Mouse (Mus musculus) stomach, embryonic 15.5 days (tissue): ENCODE data around the gene Map1b. TPM values are rescaled to one million over a fixed set of nuclear protein-coding genes. Genes with fewer than 3 reads are reported as not detected.

Source experiments
- ATAC-seq: fragments of 200-750 bp; cut with Nextera tagmentation; 2 replicates; pipeline ENCODE4 v1.8.0; 2017; ENCODE audit warnings: low read depth, moderate number of reproducible peaks, moderate TSS enrichment; ENCODE audit not compliant: insufficient read depth, low FRiP score
- H3K27ac ChIP-seq: fragments of 300-500 bp; sonication (generic); 2 replicates; pipeline ENCODE4 v1.5.1; 2015; ENCODE audit warnings: mild to moderate bottlenecking, inconsistent platforms
- H3K27me3 ChIP-seq: fragments of 300-500 bp; sonication (generic); replicated peaks from 2 replicates; pipeline ENCODE4 v1.6.1; 2015; ENCODE audit warnings: inconsistent platforms
- H3K36me3 ChIP-seq: fragments of 300-500 bp; sonication (generic); 2 replicates; pipeline ENCODE4 v1.6.1; 2015; ENCODE audit warnings: inconsistent platforms
- H3K4me1 ChIP-seq: fragments of 300-500 bp; sonication (generic); 2 replicates; pipeline ENCODE4 v1.6.1; 2015; ENCODE audit warnings: inconsistent platforms
- H3K4me2 ChIP-seq: fragments of 300-500 bp; sonication (generic); 2 replicates; pipeline ENCODE4 v1.6.1; 2015; ENCODE audit warnings: mild to moderate bottlenecking, inconsistent platforms
- H3K4me3 ChIP-seq: fragments of 300-500 bp; sonication (generic); replicated peaks from 2 replicates; pipeline ENCODE4 v1.5.1; 2015; ENCODE audit warnings: inconsistent platforms
- H3K9ac ChIP-seq: fragments of 300-500 bp; sonication (generic); 2 replicates; pipeline ENCODE4 v1.6.1; 2015; ENCODE audit warnings: inconsistent platforms
- H3K9me3 ChIP-seq: fragments of 300-500 bp; sonication (generic); 2 replicates; pipeline ENCODE4 v1.6.1; 2016; ENCODE audit warnings: inconsistent platforms
- WGBS: fragments of 180-500 bp; shearing (Covaris S2); methylation state at CpG from one replicate; pipeline ENCODE4 v1.1.7; 2015; 5-methylcytosine and 5-hydroxymethylcytosine counted together
- polyA plus RNA-seq: library from polyadenylated mRNA; unstranded; fragments of >200 nt; fragmentation: Nextera tagmentation; extraction: Ambion mirVana; gene quantifications from 2 replicates; pipeline ENCODE4 v1.2.1, GENCODE M21; 2015

The Map1b gene
- polyA plus RNA-seq, 1 experiment from 2014 or later, result 131 TPM

DNA sequence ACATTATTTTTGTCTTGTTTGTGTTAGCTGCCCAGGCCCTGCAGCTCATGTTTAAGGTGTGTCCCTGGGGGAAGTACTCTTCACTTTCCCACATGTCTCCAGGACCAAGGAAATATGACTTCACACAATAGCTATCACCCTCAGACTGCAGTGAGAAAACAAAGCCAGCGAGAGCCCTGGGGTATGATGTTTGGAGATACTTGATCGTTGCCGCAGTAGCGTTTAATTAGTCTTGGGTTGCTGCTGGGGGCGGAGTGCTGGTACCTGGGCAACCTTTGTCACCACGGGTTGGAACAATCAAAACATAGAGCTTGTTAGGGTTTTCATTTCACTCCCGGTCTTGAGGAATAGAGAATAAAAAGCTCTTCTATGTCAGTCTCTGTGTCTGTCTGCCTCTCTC lies 14.9 kb downstream of the Map1b start:
- Histone ChIP-seq H3K27me3 (no peaks in the 10 kb centered on the region), H3K9me3 (no peaks in the 10 kb centered on the region), H3K27ac (no peak overlapping the region), H3K4me1 (peaks cover 4% of the 10 kb centered on the region; the same call in 1 of the 2 replicates), H3K4me2 (no peak overlapping the region), H3K9ac (no peak overlapping the region), H3K36me3 (no peaks in the 10 kb centered on the region), H3K4me3 (no peak overlapping the region)
- no peak for ATAC-seq
- 48% methylated on average over 7 of the region's 7 CpGs for WGBS

- Histone ChIP-seq H3K27ac (no peak overlapping the region), H3K9ac (no peak overlapping the region), H3K36me3 (no peaks in the 10 kb centered on the region), H3K27me3 (no peaks in the 10 kb centered on the region), H3K9me3 (no peaks in the 10 kb centered on the region), H3K4me3 (no peak overlapping the region), H3K4me1 (peaks cover 4% of the 10 kb centered on the region; the same call in 1 of the 2 replicates), H3K4me2 (no peak overlapping the region)
- no peak for ATAC-seq
- WGBS, result 67% methylated on average over 3 of the region's 3 CpGs
Measured at GRCm38 (mm10) chr13:99500609-99501008, 15.7 kb downstream of the Map1b start.

DNA sequence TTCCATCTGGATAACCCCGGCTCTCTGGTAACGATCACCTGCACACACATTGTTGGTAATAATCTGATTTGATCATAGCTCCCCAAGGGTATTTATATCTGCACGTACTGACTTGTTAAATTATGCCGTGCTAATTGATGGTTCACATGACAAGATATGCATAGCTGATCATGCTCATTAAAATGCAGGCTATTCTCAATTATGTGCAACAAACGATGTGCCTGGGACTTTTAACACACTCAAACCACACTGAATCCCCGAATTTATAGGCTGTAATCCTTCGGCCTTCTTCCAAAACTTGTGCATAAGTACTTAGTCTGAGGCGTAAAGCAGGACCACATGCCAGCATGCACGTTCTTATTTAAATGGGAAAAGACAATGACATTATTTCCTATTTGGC lies 16.6 kb downstream of the Map1b start:
- no peaks in the 10 kb centered on the region for H3K9me3 ChIP-seq
- WGBS, result 83% methylated on average over 9 of the region's 9 CpGs
- H3K27ac ChIP-seq, result no peak overlapping the region
- no peak overlapping the region for H3K4me3 ChIP-seq
- no peak overlapping the region for H3K4me2 ChIP-seq
- peaks cover 4% of the 10 kb centered on the region; the same call in 1 of the 2 replicates for H3K4me1 ChIP-seq
- no peaks in the 10 kb centered on the region for H3K36me3 ChIP-seq
- ATAC-seq, result no peak
- H3K9ac ChIP-seq, result no peak overlapping the region
- no peaks in the 10 kb centered on the region for H3K27me3 ChIP-seq

- no peak overlapping the region for H3K27ac ChIP-seq
- WGBS, result 87% methylated on average over 7 of the region's 7 CpGs
- ATAC-seq, result no peak
Measured at GRCm38 (mm10) chr13:99496106-99496505, 20.2 kb downstream of the Map1b start.

GRCm38 (mm10) chr13:99494416-99494815 lies 21.9 kb downstream of the Map1b start:
- Histone ChIP-seq H3K36me3 (no peaks in the 10 kb centered on the region), H3K4me3 (no peak overlapping the region), H3K27ac (no peak overlapping the region), H3K27me3 (no peaks in the 10 kb centered on the region), H3K9me3 (no peaks in the 10 kb centered on the region), H3K4me1 (peaks cover 5% of the 10 kb centered on the region; the same call in 1 of the 2 replicates), H3K9ac (no peak overlapping the region), H3K4me2 (no peak overlapping the region)
- WGBS, result 90% methylated on average over 10 of the region's 10 CpGs
- ATAC-seq, result no peak

More at GRCm38 (mm10) chr13:99496106-99496505, 20.2 kb downstream of the Map1b start:
- no peak overlapping the region for H3K4me3 ChIP-seq
- peaks cover 5% of the 10 kb centered on the region; the same call in 1 of the 2 replicates for H3K4me1 ChIP-seq
- no peak overlapping the region for H3K4me2 ChIP-seq
- H3K36me3 ChIP-seq, result no peaks in the 10 kb centered on the region
- H3K27me3 ChIP-seq, result no peaks in the 10 kb centered on the region
- H3K9me3 ChIP-seq, result no peaks in the 10 kb centered on the region
- no peak overlapping the region for H3K9ac ChIP-seq

GRCm38 (mm10) chr13:99493304-99493904 lies 22.9 kb downstream of the Map1b start:
- 87% methylated on average over 5 of the region's 5 CpGs for WGBS
- no peak overlapping the region for H3K4me3 ChIP-seq
- no peak overlapping the region for H3K4me2 ChIP-seq
- no peaks in the 10 kb centered on the region for H3K9me3 ChIP-seq
- ATAC-seq, result no peak
- H3K4me1 ChIP-seq, result peaks cover 5% of the 10 kb centered on the region; the same call in 1 of the 2 replicates
- H3K27ac ChIP-seq, result no peak overlapping the region; the same call in 1 of the 2 replicates
- H3K36me3 ChIP-seq, result no peaks in the 10 kb centered on the region
- no peaks in the 10 kb centered on the region for H3K27me3 ChIP-seq
- no peak overlapping the region for H3K9ac ChIP-seq

DNA sequence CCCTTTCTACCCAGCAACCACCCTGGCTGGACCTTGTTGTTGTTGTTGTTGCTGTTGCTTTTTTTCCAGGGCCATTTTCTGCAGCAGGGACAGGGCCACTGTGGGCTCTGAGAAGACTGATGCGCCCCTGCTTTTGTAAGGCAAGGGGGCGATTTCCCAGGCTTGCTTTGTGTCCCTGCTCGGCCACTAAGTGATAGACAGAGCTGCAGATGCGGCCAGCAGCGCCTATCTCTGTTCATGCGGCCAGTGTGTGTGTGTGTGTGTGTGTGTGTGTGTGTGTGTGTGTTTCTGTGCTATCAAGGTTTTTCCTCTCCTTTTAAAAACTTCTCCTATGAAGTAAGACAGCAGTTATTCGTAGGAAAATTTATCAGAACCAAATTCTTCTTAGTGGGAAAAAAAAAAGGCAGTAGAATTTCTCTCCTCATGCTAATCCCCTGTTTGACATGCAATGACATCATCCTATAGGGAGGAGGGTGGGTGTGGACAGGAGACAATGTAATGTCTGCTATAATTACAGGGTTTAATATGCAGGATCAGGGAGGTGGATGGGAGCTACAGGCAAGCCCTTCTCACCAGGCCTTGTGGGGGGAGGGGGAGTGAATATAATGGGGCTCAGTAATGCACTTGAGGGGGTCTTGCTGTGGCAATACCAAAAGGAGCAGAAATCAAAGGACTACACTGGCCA lies 23.6 kb downstream of the Map1b start:
- Histone ChIP-seq H3K4me3 (no peak overlapping the region), H3K9ac (no peak overlapping the region), H3K4me1 (peaks cover 5% of the 10 kb centered on the region; the same call in 1 of the 2 replicates), H3K36me3 (no peaks in the 10 kb centered on the region), H3K27me3 (no peaks in the 10 kb centered on the region), H3K9me3 (no peaks in the 10 kb centered on the region), H3K4me2 (no peak overlapping the region), H3K27ac (no peak overlapping the region; the same call in 1 of the 2 replicates)
- no peak for ATAC-seq
- 56% methylated on average over 7 of the region's 7 CpGs for WGBS

DNA sequence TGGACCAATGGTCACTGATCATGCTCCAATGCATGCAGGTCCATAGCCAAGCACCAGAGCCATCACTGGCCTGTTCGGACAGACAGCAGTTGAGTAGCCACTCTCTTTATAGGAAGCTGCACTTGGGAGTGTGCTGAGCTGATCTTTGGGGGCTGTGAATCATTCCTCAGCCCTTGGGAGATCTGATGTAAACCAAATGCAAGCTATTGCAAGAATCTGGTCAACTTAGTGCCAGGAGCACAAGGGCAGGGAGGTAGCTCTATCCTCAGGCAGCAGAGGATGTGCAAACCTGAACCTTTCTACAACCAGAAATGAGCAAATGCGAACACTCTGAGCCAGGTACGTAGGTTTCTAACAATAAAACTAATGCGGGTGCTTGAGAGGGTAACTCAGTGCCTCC lies 26.3 kb downstream of the Map1b start:
- H3K9me3 ChIP-seq, result no peaks in the 10 kb centered on the region

GRCm38 (mm10) chr13:99489175-99489574 lies 27.2 kb downstream of the Map1b start:
- Histone ChIP-seq H3K27ac (no peak overlapping the region), H3K9me3 (no peaks in the 10 kb centered on the region), H3K4me1 (peaks cover 10% of the 10 kb centered on the region; the same call in 1 of the 2 replicates), H3K4me3 (no peak overlapping the region), H3K9ac (no peak overlapping the region), H3K27me3 (no peaks in the 10 kb centered on the region), H3K36me3 (no peaks in the 10 kb centered on the region), H3K4me2 (no peak overlapping the region)
- 88% methylated on average over 5 of the region's 5 CpGs for WGBS
- ATAC-seq, result no peak

More for the DNA sequence above, 26.3 kb downstream of the Map1b start:
- H3K4me2 ChIP-seq, result no peak overlapping the region
- H3K9ac ChIP-seq, result no peak overlapping the region
- H3K4me3 ChIP-seq, result no peak overlapping the region
- peaks cover 10% of the 10 kb centered on the region; the same call in 1 of the 2 replicates for H3K4me1 ChIP-seq
- H3K36me3 ChIP-seq, result no peaks in the 10 kb centered on the region
- WGBS, result 93% methylated on average over 4 of the region's 4 CpGs
- H3K27me3 ChIP-seq, result no peaks in the 10 kb centered on the region
- no peak for ATAC-seq
- H3K27ac ChIP-seq, result no peak overlapping the region

- Histone ChIP-seq H3K27ac (peak overlapping the region; percentile 55), H3K4me2 (no peak overlapping the region), H3K36me3 (no peaks in the 10 kb centered on the region), H3K4me3 (no peak overlapping the region), H3K27me3 (no peaks in the 10 kb centered on the region), H3K4me1 (0 out of 2 replicates have a peak, but pooled peaks cover 8% of the 10 kb centered on the region), H3K9ac (no peak overlapping the region), H3K9me3 (no peaks in the 10 kb centered on the region)
- WGBS, result 92% methylated on average over 9 of the region's 9 CpGs
- ATAC-seq, result no peak
Measured at GRCm38 (mm10) chr13:99485861-99486260, 30.5 kb downstream of the Map1b start.

DNA sequence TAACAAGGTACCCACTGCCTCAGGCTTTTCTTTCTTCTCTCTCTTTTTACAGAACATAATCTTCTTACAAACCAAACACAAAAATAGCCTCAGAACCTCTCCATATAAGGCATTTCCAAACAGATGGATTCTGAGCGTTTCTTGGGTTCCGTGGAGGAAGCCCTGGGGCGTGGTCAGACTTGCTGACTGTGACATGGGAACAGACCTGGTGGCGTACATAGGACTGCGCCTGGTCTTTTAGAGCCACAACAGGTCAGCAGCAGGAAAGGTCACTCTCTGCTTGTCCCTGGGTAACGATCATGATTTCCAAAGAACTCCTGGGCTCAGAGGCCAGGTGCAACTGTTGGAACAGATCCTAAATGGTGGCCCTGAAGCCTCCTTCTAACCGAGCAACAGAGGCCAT lies 31.0 kb downstream of the Map1b start:
- Histone ChIP-seq H3K27ac (peak overlapping the region; percentile 55), H3K4me1 (0 out of 2 replicates have a peak, but pooled peaks cover 8% of the 10 kb centered on the region)
- WGBS, result 48% methylated on average over 7 of the region's 7 CpGs

DNA sequence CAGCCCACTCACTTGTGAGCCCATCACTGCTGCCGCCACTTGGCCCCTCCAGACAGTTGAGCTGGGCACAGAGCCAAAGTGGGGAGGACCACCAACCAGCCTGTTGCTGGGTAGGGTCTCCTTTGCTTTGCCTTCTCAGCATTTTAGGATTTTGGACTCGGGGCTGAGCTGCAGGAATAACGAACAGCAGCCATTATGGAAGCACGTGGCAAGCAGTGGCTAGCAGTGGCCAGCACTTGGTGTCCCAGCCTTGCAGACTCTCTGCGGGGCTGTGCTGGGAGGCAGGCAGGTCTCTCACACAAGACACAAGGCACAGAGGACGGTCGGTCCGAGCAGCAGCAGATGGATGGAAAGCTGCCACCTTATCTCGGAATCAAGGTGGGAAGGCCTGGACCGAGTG lies 31.4 kb downstream of the Map1b start:
- no peak overlapping the region for H3K4me2 ChIP-seq
- WGBS, result 64% methylated on average over 10 of the region's 10 CpGs
- H3K9me3 ChIP-seq, result no peaks in the 10 kb centered on the region
- H3K27me3 ChIP-seq, result no peaks in the 10 kb centered on the region
- no peak for ATAC-seq
- no peaks in the 10 kb centered on the region for H3K36me3 ChIP-seq
- H3K27ac ChIP-seq, result peak overlapping the region; percentile 55; the same call in 1 of the 2 replicates
- no peak overlapping the region for H3K9ac ChIP-seq
- no peak overlapping the region for H3K4me3 ChIP-seq
- H3K4me1 ChIP-seq, result 0 out of 2 replicates have a peak, but pooled peaks cover 8% of the 10 kb centered on the region

More for the DNA sequence above, 31.0 kb downstream of the Map1b start:
- Histone ChIP-seq H3K9ac (no peak overlapping the region), H3K36me3 (no peaks in the 10 kb centered on the region), H3K4me2 (no peak overlapping the region), H3K4me3 (no peak overlapping the region), H3K27me3 (no peaks in the 10 kb centered on the region), H3K9me3 (no peaks in the 10 kb centered on the region)
- ATAC-seq, result no peak
